ENCODE assay signal across 8 mouse cellular contexts in the genomic region with DNA sequence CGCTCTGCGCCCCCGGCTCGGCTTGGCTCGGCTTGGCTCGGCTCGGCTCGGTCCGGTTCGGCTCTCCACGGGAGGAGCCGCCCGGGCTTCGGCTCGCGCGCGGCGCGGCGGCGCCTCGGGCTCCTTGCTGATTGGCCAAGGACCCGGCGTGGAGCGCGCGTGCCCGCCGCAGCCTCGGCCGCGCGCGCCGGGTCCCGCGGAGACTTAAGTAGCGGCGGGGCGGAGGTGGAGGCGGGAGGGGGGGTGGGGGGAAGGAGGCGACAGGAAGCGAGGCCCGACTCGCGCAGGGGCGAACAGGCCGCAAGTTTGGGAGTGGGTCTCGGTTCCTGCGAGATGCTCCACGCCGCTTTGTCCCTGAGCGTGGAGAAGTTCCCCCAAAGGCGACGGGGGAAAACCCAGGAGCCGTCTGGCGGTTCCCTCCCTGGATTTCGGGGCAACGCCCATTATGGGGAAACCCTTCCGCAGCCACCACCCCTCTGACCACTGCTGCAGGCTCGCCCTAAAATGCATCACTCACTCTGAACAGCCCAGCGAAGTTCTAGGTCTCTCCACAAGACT. TPM values are rescaled to one million over a fixed set of nuclear protein-coding genes. Genes with fewer than 3 reads are reported as not detected.
DNase-seq lines count a peak whose midpoint lies in the region; ATAC-seq and TF ChIP-seq lines count a peak whose summit lies in the region.

Gene Camkk2, minus strand, starts transcription at position 133 of the 558 bp plus-strand sequence.

- peaks cover 0 to 9% of the 10 kb centered on the region in 2 experiments; a peak in 2 of 4 replicates for H3K36me3 ChIP-seq in MEL (ENCODE audit: control insufficient read depth in 1 of 2, insufficient read depth in 2 of 2, low read length in 2 of 2)
- no peaks in the 10 kb centered on the region for H3K36me3 ChIP-seq in forebrain, postnatal 0 days (ENCODE audit: insufficient read depth)
- no peaks in the 10 kb centered on the region for H3K36me3 ChIP-seq in lung, embryonic 16.5 days (ENCODE audit: control insufficient read depth, insufficient read depth, low read length)

- H3K79me2 ChIP-seq in MEL (ENCODE audit: control insufficient read depth, insufficient read depth, low read length, poor library complexity), result peaks cover 18% of the 10 kb centered on the region

- WGBS in cerebellum, adult 2 months, result under 1% methylated on average over 59 of the region's 63 CpGs
- WGBS in forebrain, postnatal 0 days, result under 1% methylated on average over 61 of the region's 63 CpGs
- WGBS in lung, embryonic 16.5 days, result 0% methylated on average over 41 of the region's 63 CpGs

- TF ChIP-seq EP300 in MEL (IDR thresholded peaks at IDR 0.05; ENCODE audit: low read depth in 1 of 2, low read length in 2 of 2), result no peak; a peak in 1 of 4 replicates

- ATAC-seq in forebrain, postnatal 0 days, result peak; percentile 94
- ATAC-seq in lung, embryonic 16.5 days (ENCODE audit: low read depth), result peak; percentile 87

- no peak for TF ChIP-seq RAD21 in MEL (IDR thresholded peaks at IDR 0.05; ENCODE audit: low read depth, low read length)

- peaks cover 7 to 31% of the 10 kb centered on the region in 2 experiments for H3K4me1 ChIP-seq in MEL (ENCODE audit: control insufficient read depth in 1 of 2, insufficient read depth in 2 of 2, low read length in 2 of 2)
- H3K4me1 ChIP-seq in cerebellum, adult 2 months (ENCODE audit: control insufficient read depth, insufficient read depth, low read length), result peaks cover 16% of the 10 kb centered on the region
- H3K4me1 ChIP-seq in forebrain, postnatal 0 days (ENCODE audit: insufficient read depth), result 0 out of 2 replicates have a peak, but pooled peaks cover 11% of the 10 kb centered on the region
- H3K4me1 ChIP-seq in lung, embryonic 16.5 days (replicated peaks; ENCODE audit: control insufficient read depth, insufficient read depth, low read length), result peaks cover 6% of the 10 kb centered on the region

- H3K9me3 ChIP-seq in MEL (replicated peaks; ENCODE audit: insufficient read depth, low read length), result no peaks in the 10 kb centered on the region
- no peaks in the 10 kb centered on the region for H3K9me3 ChIP-seq in forebrain, postnatal 0 days (ENCODE audit: low read length)
- H3K9me3 ChIP-seq in lung, embryonic 16.5 days (ENCODE audit: control insufficient read depth, low read length), result no peaks in the 10 kb centered on the region

- TF ChIP-seq POLR2A in MEL (IDR thresholded peaks at IDR 0.05; ENCODE audit: control insufficient read depth in 1 of 2, insufficient read depth in 1 of 2, low read depth in 1 of 2, low read length in 2 of 2, poor library complexity in 1 of 2), result peak; percentile 35 to 72; a peak in 3 of 4 replicates
- peak; percentile 50 for TF ChIP-seq POLR2A in cerebellum, adult 2 months (IDR thresholded peaks at IDR 0.05; ENCODE audit: borderline replicate concordance, insufficient read depth, low read length)

- H3K4me3 ChIP-seq in MEL (ENCODE audit: control insufficient read depth in 1 of 2, insufficient read depth in 1 of 2, low read depth in 2 of 2, low read length in 2 of 2), result peak within 1 kb of the TSS; percentile 83 to 100
- H3K4me3 ChIP-seq in cerebellum, adult 2 months (replicated peaks; ENCODE audit: insufficient read depth, low read depth, low read length), result peak within 1 kb of the TSS; percentile 90
- peak within 1 kb of the TSS; percentile 85 for H3K4me3 ChIP-seq in forebrain, postnatal 0 days (ENCODE audit: low read depth, low read length)
- peak within 1 kb of the TSS; percentile 85 for H3K4me3 ChIP-seq in lung, embryonic 16.5 days (ENCODE audit: low read length)

- no peak for TF ChIP-seq CTCF in MEL (IDR thresholded peaks at IDR 0.05 in 2 of 3, conservative IDR thresholded peaks at IDR 0.05 in 1 of 3; ENCODE audit: control insufficient read depth in 1 of 3, insufficient read depth in 1 of 3, low read depth in 2 of 3, low read length in 3 of 3, poor library complexity in 1 of 3, severe bottlenecking in 1 of 3)
- TF ChIP-seq CTCF in cerebellum, adult 2 months (IDR thresholded peaks at IDR 0.05; ENCODE audit: borderline replicate concordance, insufficient read depth, low read depth, low read length), result no peak
- no peak for TF ChIP-seq CTCF in forebrain, postnatal 0 days (IDR thresholded peaks at IDR 0.05; ENCODE audit: low read depth)

- peak within 1 kb of the TSS; percentile 91 for H3K4me2 ChIP-seq in forebrain, postnatal 0 days (ENCODE audit: low read depth)
- peak within 1 kb of the TSS; percentile 93 for H3K4me2 ChIP-seq in lung, embryonic 16.5 days (ENCODE audit: low read depth, low read length)

- H3K9ac ChIP-seq in MEL (ENCODE audit: control insufficient read depth, low read depth, low read length, poor library complexity, severe bottlenecking), result peak within 1 kb of the TSS; percentile 95
- H3K9ac ChIP-seq in forebrain, postnatal 0 days, result peak within 1 kb of the TSS; percentile 84
- peak within 1 kb of the TSS; percentile 89 for H3K9ac ChIP-seq in lung, embryonic 16.5 days (ENCODE audit: low read length)

- peak within 1 kb of the TSS; percentile 89 for H3K27ac ChIP-seq in MEL (ENCODE audit: control insufficient read depth, low read depth, low read length)
- H3K27ac ChIP-seq in cerebellum, adult 2 months (ENCODE audit: insufficient read depth, low read length), result peak within 1 kb of the TSS; percentile 87
- H3K27ac ChIP-seq in forebrain, postnatal 0 days (ENCODE audit: low read depth, low read length), result peak within 1 kb of the TSS; percentile 69
- H3K27ac ChIP-seq in lung, embryonic 16.5 days (ENCODE audit: low read length), result peak within 1 kb of the TSS; percentile 71

- H3K27me3 ChIP-seq in MEL (ENCODE audit: control insufficient read depth in 1 of 2, insufficient read depth in 2 of 2, low read length in 2 of 2), result no peaks in the 10 kb centered on the region
- H3K27me3 ChIP-seq in cerebellum, adult 2 months (ENCODE audit: control insufficient read depth, insufficient read depth, low read length), result no peaks in the 10 kb centered on the region
- no peaks in the 10 kb centered on the region for H3K27me3 ChIP-seq in forebrain, postnatal 0 days (ENCODE audit: insufficient read depth, low read length)
- H3K27me3 ChIP-seq in lung, embryonic 16.5 days (ENCODE audit: control insufficient read depth, insufficient read depth, low read depth, low read length), result no peaks in the 10 kb centered on the region

- intact Hi-C loops in heart, postnatal 36 days (cut with DNase I), result loop anchor here (2.0 kb wide), 1 partner anchor 279 kb away; no protein-coding TSS in a partner anchor

- peak; percentile 88 for DNase-seq in MEL (ENCODE audit: low read depth, low spot score)
- DNase-seq in cerebellum, adult 2 months, result peak; percentile 84 to 89
- peak; percentile 96 for DNase-seq in forebrain, postnatal 0 days
- peak; percentile 81 to 87 for DNase-seq in heart, postnatal 36 days
- DNase-seq in layer of hippocampus, adult 8-10 months (ENCODE audit: low spot score in 2 of 2), result peak in 1 of 2 experiments; percentile 72
- peak; percentile 77 for DNase-seq in ovary, adult 18-20 months (ENCODE audit: low spot score)
- DNase-seq in thymus, postnatal 0 days (ENCODE audit: low spot score), result peak; percentile 93

TF ChIP-seq in MEL, 35 proteins besides CTCF, POLR2A, EP300 and RAD21:
- peak; percentile 64 for TF ChIP-seq NELFE (IDR thresholded peaks at IDR 0.05; ENCODE audit: low read depth, low read length)
- TF ChIP-seq ZKSCAN1 (IDR thresholded peaks at IDR 0.05; ENCODE audit: low read depth, low read length), result no peak
- no peak for TF ChIP-seq JUND (IDR thresholded peaks at IDR 0.05; ENCODE audit: low read depth, low read length)
- peak; percentile 35; the same call in 1 of the 2 replicates for TF ChIP-seq TCF12 (IDR thresholded peaks at IDR 0.05; ENCODE audit: low read depth, low read length)
- TF ChIP-seq HCFC1 (IDR thresholded peaks at IDR 0.05; ENCODE audit: low read depth, low read length), result peak; percentile 45
- TF ChIP-seq ETS1 (IDR thresholded peaks at IDR 0.05; ENCODE audit: low read depth, low read length), result no peak
- peak; percentile 60 for TF ChIP-seq SIN3A (IDR thresholded peaks at IDR 0.05; ENCODE audit: low read length)
- peak; percentile 40; the same call in 1 of the 2 replicates for TF ChIP-seq MAZ (IDR thresholded peaks at IDR 0.05; ENCODE audit: low read depth, low read length)
- no peak for TF ChIP-seq ZNF384 (IDR thresholded peaks at IDR 0.05; ENCODE audit: low read depth, low read length)
- TF ChIP-seq CHD2 (IDR thresholded peaks at IDR 0.05; ENCODE audit: low read length), result no peak
- no peak for TF ChIP-seq RCOR1 (IDR thresholded peaks at IDR 0.05; ENCODE audit: low read depth, low read length)
- TF ChIP-seq ZMIZ1 (IDR thresholded peaks at IDR 0.05; ENCODE audit: low read depth, low read length), result no peak; the same call in 1 of the 2 replicates
- no peak for TF ChIP-seq USF1 (IDR thresholded peaks at IDR 0.05; ENCODE audit: low read depth, low read length)
- TF ChIP-seq MXI1 (IDR thresholded peaks at IDR 0.05; ENCODE audit: low read depth, low read length), result peak; percentile 58

RNA-seq across cellular contexts. Expression of gene Camkk2, which starts in this region (rescaled TPM):
- total RNA-seq in MEL (2012; rRNA removed), result 16.3 and 23.7 TPM in 2 replicates
- 10 to 100 TPM in 1 of 2 experiments, not detected in 1; 24.8 TPM for polyA plus RNA-seq in MEL (2012; ENCODE audit: insufficient read depth in 1 of 2, insufficient read length in 2 of 2, low read depth in 1 of 2, low replicate concordance in 2 of 2, missing spikeins in 1 of 2)
- 212 and 243 TPM in 2 replicates for polyA plus RNA-seq in cerebellum, adult 2 months (2012; rRNA removed)
- 89.3 and 106 TPM in 2 replicates for total RNA-seq in forebrain, postnatal 0 days (2014; rRNA removed)
- 76.2 and 93.8 TPM in 2 replicates for polyA plus RNA-seq in forebrain, postnatal 0 days (2015; fragmentation: Nextera tagmentation; extraction: Ambion mirVana)
- 10 to 100 TPM in 1 of 2 experiments, 1 to 10 TPM in 1; 9.2 to 11.2 TPM for total RNA-seq in heart, postnatal 36 days (2021)
- total RNA-seq in layer of hippocampus, adult 8-10 months (2022), result 10 to 100 TPM; 87.3 to 96.2 (median 93.0) TPM
- polyA plus RNA-seq in lung, embryonic 16.5 days (2015; fragmentation: Nextera tagmentation; extraction: Ambion mirVana), result 30.2 and 33.1 TPM in 2 replicates
- 24.7 and 27.1 TPM in 2 replicates for polyA plus RNA-seq in thymus, postnatal 0 days (2015; fragmentation: Nextera tagmentation; extraction: Ambion mirVana)
